Mouse (Mus musculus) CH12.LX (cell line): ENCODE measurements around the gene Gria1. TPM values are rescaled to one million over a fixed set of nuclear protein-coding genes. Genes with fewer than 3 reads are reported as not detected.

Experiments used
- DNase-seq: peaks from one replicate; pipeline ENCODE4 v3.0.0-alpha.2; 2013; ENCODE audit errors: extremely low read depth
- H3K27ac ChIP-seq: 2 replicates; pipeline ENCODE4 v1.5.1; 2012; ENCODE audit warnings: low read depth, mild to moderate bottlenecking, control low read depth, moderate library complexity; ENCODE audit not compliant: insufficient read depth
- H3K27me3 ChIP-seq: replicated peaks from 2 replicates; pipeline ENCODE3; 2012; ENCODE audit warnings: inconsistent platforms
- H3K36me3 ChIP-seq, 2 experiments: replicated peaks in 1 of 2; 2 replicates each; pipeline versions ENCODE3 to v1.6.1; 2012; ENCODE audit warnings: inconsistent platforms in 1 of 2, low read length in 1 of 2, mild to moderate bottlenecking in 1 of 2, mixed read lengths in 1 of 2, moderate library complexity in 1 of 2; ENCODE audit not compliant: control insufficient read depth in 1 of 2, insufficient read depth in 1 of 2
- H3K4me1 ChIP-seq, 2 experiments: 2 replicates each; pipeline ENCODE4 v1.6.1; 2012; ENCODE audit warnings: inconsistent platforms in 1 of 2, moderate library complexity in 1 of 2; ENCODE audit not compliant: insufficient read depth in 2 of 2, control insufficient read depth in 1 of 2
- H3K4me2 ChIP-seq: 2 replicates; pipeline ENCODE4 v1.6.1; 2012; ENCODE audit warnings: low read depth, mild to moderate bottlenecking, control low read depth; ENCODE audit not compliant: poor library complexity, insufficient read depth, severe bottlenecking
- H3K4me3 ChIP-seq, 3 experiments: fragments of 150-350 bp in 1 of 3; sonication (generic) in 1 of 3; replicated peaks in 1 of 3; 2 replicates each; pipeline versions ENCODE3 to v1.5.1; 2011 to 2012; ENCODE audit warnings: low read depth in 2 of 3, low read length in 2 of 3, mild to moderate bottlenecking in 2 of 3, moderate library complexity in 2 of 3, control low read depth in 1 of 3, improper control_type of control experiment in 1 of 3, inconsistent platforms in 1 of 3, mixed read lengths in 1 of 3; ENCODE audit not compliant: poor library complexity in 1 of 3
- H3K79me2 ChIP-seq: replicated peaks from 2 replicates; pipeline ENCODE4 v1.6.1; 2012; ENCODE audit warnings: mild to moderate bottlenecking, moderate library complexity; ENCODE audit not compliant: control insufficient read depth, poor library complexity, insufficient read depth, severe bottlenecking; ENCODE audit errors: extremely low read depth
- H3K9ac ChIP-seq: 2 replicates; pipeline ENCODE4 v1.6.1; 2012; ENCODE audit warnings: low read depth, mild to moderate bottlenecking, control low read depth, moderate library complexity; ENCODE audit not compliant: insufficient read depth
- H3K9me3 ChIP-seq: replicated peaks from 2 replicates; pipeline ENCODE3; 2012; ENCODE audit warnings: low read length, inconsistent platforms, mixed read lengths
- CHD1 ChIP-seq: IDR thresholded peaks from 2 replicates; pipeline ENCODE4 v1.6.1; 2012; ENCODE audit warnings: low read depth, low read length, improper control_type of control experiment, inconsistent platforms
- CHD2 ChIP-seq: IDR thresholded peaks from 2 replicates; pipeline ENCODE4 v1.6.1; 2011; ENCODE audit warnings: low read length, improper control_type of control experiment
- E2F4 ChIP-seq: IDR thresholded peaks from 2 replicates; pipeline ENCODE4 v1.6.1; 2011; ENCODE audit warnings: low read depth, low read length, improper control_type of control experiment; ENCODE audit not compliant: insufficient replicate concordance
- EP300 ChIP-seq: IDR thresholded peaks from 2 replicates; pipeline ENCODE4 v1.6.1; 2011; ENCODE audit warnings: low read length, improper control_type of control experiment
- GABPA ChIP-seq: IDR thresholded peaks from 2 replicates; pipeline ENCODE4 v1.6.1; 2012; ENCODE audit warnings: low read depth, low read length, improper control_type of control experiment, inconsistent platforms; ENCODE audit not compliant: insufficient replicate concordance
- HCFC1 ChIP-seq: IDR thresholded peaks from 2 replicates; pipeline ENCODE4 v1.6.1; 2012; ENCODE audit warnings: low read depth, mild to moderate bottlenecking, inconsistent platforms, low read length, improper control_type of control experiment
- IRF4 ChIP-seq: IDR thresholded peaks from 2 replicates; pipeline ENCODE4 v1.6.1; 2014; ENCODE audit warnings: low read depth, mild to moderate bottlenecking, inconsistent platforms, low read length, improper control_type of control experiment
- JUN ChIP-seq: IDR thresholded peaks from 2 replicates; pipeline ENCODE4 v1.6.1; 2011; ENCODE audit warnings: low read depth, mild to moderate bottlenecking, low read length, improper control_type of control experiment, moderate library complexity; ENCODE audit not compliant: insufficient read depth
- JUND ChIP-seq: conservative IDR thresholded peaks from 2 replicates; pipeline ENCODE4 v1.6.1; 2011; ENCODE audit warnings: low read depth, low read length, improper control_type of control experiment
- KAT2A ChIP-seq: IDR thresholded peaks from 2 replicates; pipeline ENCODE4 v1.6.1; 2012; ENCODE audit warnings: low read length, improper control_type of control experiment, inconsistent platforms; ENCODE audit not compliant: insufficient replicate concordance
- MAX ChIP-seq: IDR thresholded peaks from 2 replicates; pipeline ENCODE4 v1.6.1; 2011; ENCODE audit warnings: low read length, improper control_type of control experiment
- MAZ ChIP-seq: IDR thresholded peaks from 2 replicates; pipeline ENCODE4 v1.6.1; 2012; ENCODE audit warnings: low read depth, mild to moderate bottlenecking, inconsistent platforms, low read length, improper control_type of control experiment, moderate library complexity
- MEF2A ChIP-seq: IDR thresholded peaks from 2 replicates; pipeline ENCODE4 v1.6.1; 2014; ENCODE audit warnings: low read depth, mild to moderate bottlenecking, inconsistent platforms, low read length, improper control_type of control experiment, borderline replicate concordance
- MYC ChIP-seq: IDR thresholded peaks from 2 replicates; pipeline ENCODE4 v1.6.1; 2011; ENCODE audit warnings: low read depth, mild to moderate bottlenecking, improper control_type of control experiment, low read length
- NELFE ChIP-seq: IDR thresholded peaks from 2 replicates; pipeline ENCODE4 v1.6.1; 2011; ENCODE audit warnings: low read depth, low read length, improper control_type of control experiment
- POLR2AphosphoS2 ChIP-seq: IDR thresholded peaks from 2 replicates; pipeline ENCODE4 v1.6.1; 2011; ENCODE audit warnings: low read depth, low read length, improper control_type of control experiment
- RCOR1 ChIP-seq: conservative IDR thresholded peaks from 2 replicates; pipeline ENCODE4 v1.6.1; 2012; ENCODE audit warnings: low read depth, mild to moderate bottlenecking, inconsistent platforms, low read length, improper control_type of control experiment
- SIN3A ChIP-seq: IDR thresholded peaks from 2 replicates; pipeline ENCODE4 v1.6.1; 2012; ENCODE audit warnings: low read length, improper control_type of control experiment, inconsistent platforms
- SMC3 ChIP-seq: IDR thresholded peaks from 2 replicates; pipeline ENCODE4 v1.6.1; 2011; ENCODE audit warnings: low read depth, low read length, improper control_type of control experiment
- TCF12 ChIP-seq: IDR thresholded peaks from 2 replicates; pipeline ENCODE4 v1.6.1; 2014; ENCODE audit warnings: low read depth, mild to moderate bottlenecking, inconsistent platforms, low read length, improper control_type of control experiment
- UBTF ChIP-seq: IDR thresholded peaks from 2 replicates; pipeline ENCODE4 v1.6.1; 2012; ENCODE audit warnings: low read depth, mild to moderate bottlenecking, inconsistent platforms, low read length, improper control_type of control experiment, moderate library complexity
- USF1 ChIP-seq: IDR thresholded peaks from 2 replicates; pipeline ENCODE4 v1.6.1; 2014; ENCODE audit warnings: low read depth, mild to moderate bottlenecking, inconsistent platforms, low read length, improper control_type of control experiment
- USF2 ChIP-seq: conservative IDR thresholded peaks from 2 replicates; pipeline ENCODE4 v1.6.1; 2011; ENCODE audit warnings: low read depth, low read length, improper control_type of control experiment
- ZKSCAN1 ChIP-seq: IDR thresholded peaks from 2 replicates; pipeline ENCODE4 v1.6.1; 2012; ENCODE audit warnings: low read depth, inconsistent platforms, low read length, improper control_type of control experiment, borderline replicate concordance
- ZMIZ1 ChIP-seq: IDR thresholded peaks from 2 replicates; pipeline ENCODE4 v1.6.1; 2012; ENCODE audit warnings: low read depth, mild to moderate bottlenecking, inconsistent platforms, low read length, improper control_type of control experiment
- ZNF384 ChIP-seq: IDR thresholded peaks from 2 replicates; pipeline ENCODE4 v1.6.1; 2012; ENCODE audit warnings: low read depth, low read length, improper control_type of control experiment, inconsistent platforms
- dilution Hi-C: fragments of 300-500 bp; cut with MboI; formaldehyde crosslinking; loops from 2 replicates; pipeline ENCODE4 v1.14.3; 2020; ENCODE audit warnings: low sequenced_read_pairs; ENCODE audit not compliant: extremely low pct_unique_long_range_greater_than_20kb, extremely low pct_ligation_motif_present
- in situ Hi-C: fragments of 300-500 bp; cut with MboI; formaldehyde crosslinking; loops from 3 replicates; pipeline ENCODE4 v1.14.3; 2019; ENCODE audit warnings: low sequenced_read_pairs, low pct_ligation_motif_present, low pct_unique_long_range_greater_than_20kb, mixed read lengths
- polyA plus RNA-seq: library from polyadenylated mRNA; unstranded; fragments of >175 nt; gene quantifications from 2 replicates; pipeline ENCODE4 v1.2.1, GENCODE M21; 2012; ENCODE audit warnings: low read depth; ENCODE audit not compliant: insufficient read length
- total RNA-seq, 2 experiments: library from RNA; depleted of rRNA; stranded (reverse); fragments of 300-350 nt in 1 of 2; fragments of >200 nt in 1 of 2; gene quantifications; 2 replicates each; pipeline ENCODE4 v1.2.3; 2012 to 2014

Gene Gria1
- total and polyA plus RNA-seq, 3 experiments = under 0.01 to 0.49 (median 0.05) TPM

DNA sequence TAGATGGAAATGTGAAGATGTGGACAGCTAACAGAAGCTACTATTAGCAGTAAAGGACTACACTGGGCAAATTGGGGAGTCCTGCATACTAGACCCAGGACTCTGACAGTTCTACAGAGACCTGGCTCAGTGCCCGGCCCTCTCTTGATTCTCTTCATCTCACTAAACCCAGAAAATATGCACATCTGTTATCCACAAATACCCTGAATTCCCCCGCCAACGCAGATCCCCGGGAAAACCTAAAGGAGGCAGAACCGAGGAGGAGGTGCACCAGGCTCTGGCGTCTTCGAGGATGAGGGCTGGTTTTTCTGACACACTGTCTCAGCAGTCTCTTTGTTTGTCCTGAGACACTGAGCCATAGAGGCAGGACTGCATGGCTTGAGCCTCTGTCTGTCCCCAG lies 27.6 kb downstream of the Gria1 start:
- H3K4me3 ChIP-seq = no peak overlapping the region
- no peak for TF ChIP-seq ZNF384
- TF ChIP-seq POLR2AphosphoS2 = no peak
- TF ChIP-seq MAX = no peak
- no peak for TF ChIP-seq NELFE
- peaks cover 10% of the 10 kb centered on the region for H3K9me3 ChIP-seq
- dilution Hi-C loops (no loop called here), in situ Hi-C loops (no loop called here)
- DNase-seq = no peak
- H3K27ac ChIP-seq = no peak overlapping the region
- no peaks in the 10 kb centered on the region for H3K4me1 ChIP-seq
- no peaks in the 10 kb centered on the region for H3K36me3 ChIP-seq
- H3K9ac ChIP-seq = no peak overlapping the region
- no peaks in the 10 kb centered on the region for H3K79me2 ChIP-seq
- no peak overlapping the region for H3K4me2 ChIP-seq
- H3K27me3 ChIP-seq = peaks cover 22% of the 10 kb centered on the region

DNA sequence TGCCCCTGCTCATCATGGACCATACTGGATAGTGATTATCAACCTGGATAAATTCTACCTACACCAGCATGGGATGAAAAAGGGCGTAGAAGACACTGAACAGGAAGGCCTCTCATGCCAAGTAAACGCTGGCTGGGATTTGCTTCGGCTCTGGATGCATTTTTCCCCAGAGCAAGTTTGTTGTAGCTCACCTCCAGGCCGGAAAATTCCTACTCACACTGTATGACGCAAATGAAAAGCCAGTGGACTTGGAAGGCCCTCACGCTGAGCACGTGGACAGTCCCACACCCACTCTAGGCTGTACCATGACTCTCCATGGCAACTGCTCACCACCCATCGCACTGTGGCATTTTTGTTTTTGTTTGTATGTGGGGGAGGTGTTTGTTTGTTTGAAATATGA lies 28.1 kb downstream of the Gria1 start:
- DNase-seq = no peak
- Histone ChIP-seq H3K9ac (no peak overlapping the region), H3K9me3 (peaks cover 9% of the 10 kb centered on the region), H3K4me1 (no peaks in the 10 kb centered on the region), H3K79me2 (no peaks in the 10 kb centered on the region), H3K36me3 (no peaks in the 10 kb centered on the region), H3K27ac (no peak overlapping the region), H3K27me3 (peaks cover 25% of the 10 kb centered on the region), H3K4me3 (no peak overlapping the region), H3K4me2 (no peak overlapping the region)
- TF ChIP-seq UBTF = no peak
- TF ChIP-seq MAZ = no peak
- TF ChIP-seq TCF12 = no peak
- no peak for TF ChIP-seq JUN
- no peak for TF ChIP-seq ZKSCAN1
- no peak for TF ChIP-seq MAX
- TF ChIP-seq NELFE = no peak
- TF ChIP-seq EP300 = no peak
- no peak for TF ChIP-seq CHD1
- no peak for TF ChIP-seq MYC
- no peak for TF ChIP-seq KAT2A
- no peak for TF ChIP-seq SIN3A
- dilution Hi-C loops (no loop called here), in situ Hi-C loops (no loop called here)

DNA sequence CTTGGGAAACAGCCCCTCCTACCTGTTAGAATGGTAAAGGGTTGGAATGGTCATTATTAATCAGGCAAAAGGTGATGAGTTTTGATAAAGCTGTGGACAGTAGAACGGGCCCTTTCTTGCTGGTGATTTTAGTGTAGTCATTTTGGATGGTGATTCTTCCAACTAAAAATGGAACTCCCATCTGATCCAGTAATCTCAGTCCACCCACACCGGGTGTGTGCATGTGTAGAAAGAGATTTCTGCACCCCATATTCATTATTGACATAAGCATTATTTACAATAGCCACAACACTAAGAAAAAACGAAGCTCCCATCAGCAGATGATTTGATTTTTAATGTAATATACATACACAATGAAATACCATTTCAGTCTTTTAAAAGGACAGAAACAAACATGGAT lies 30.9 kb downstream of the Gria1 start:
- Histone ChIP-seq H3K36me3 (no peaks in the 10 kb centered on the region), H3K4me1 (no peaks in the 10 kb centered on the region), H3K9me3 (peaks cover 17% of the 10 kb centered on the region), H3K4me3 (no peak overlapping the region), H3K27ac (no peak overlapping the region), H3K4me2 (no peak overlapping the region), H3K79me2 (no peaks in the 10 kb centered on the region), H3K27me3 (peaks cover 25% of the 10 kb centered on the region), H3K9ac (no peak overlapping the region)
- in situ Hi-C loops = no loop called here
- no peak for TF ChIP-seq TCF12
- TF ChIP-seq JUND = no peak
- TF ChIP-seq CHD2 = no peak
- TF ChIP-seq HCFC1 = no peak
- TF ChIP-seq E2F4 = no peak
- TF ChIP-seq IRF4 = no peak
- TF ChIP-seq ZMIZ1 = no peak
- no peak for TF ChIP-seq GABPA
- no peak for TF ChIP-seq MEF2A
- TF ChIP-seq SMC3 = no peak
- no peak for TF ChIP-seq MAZ
- TF ChIP-seq RCOR1 = no peak
- TF ChIP-seq USF1 = no peak
- no peak for TF ChIP-seq USF2
- no peak for TF ChIP-seq ZNF384
- no peak for TF ChIP-seq JUN
- TF ChIP-seq ZKSCAN1 = no peak
- no peak for DNase-seq
- dilution Hi-C loops = no loop called here
